Mouse (Mus musculus) spleen, postnatal 10 days (tissue): Measurements from ENCODE around the gene Dpf3.

Source experiments
- DNase-seq, 2 experiments: peaks; one replicate each; pipeline ENCODE4 v3.0.0; 2021 to 2022; ENCODE audit warnings: low spot score in 2 of 2

Gene Dpf3

DNA sequence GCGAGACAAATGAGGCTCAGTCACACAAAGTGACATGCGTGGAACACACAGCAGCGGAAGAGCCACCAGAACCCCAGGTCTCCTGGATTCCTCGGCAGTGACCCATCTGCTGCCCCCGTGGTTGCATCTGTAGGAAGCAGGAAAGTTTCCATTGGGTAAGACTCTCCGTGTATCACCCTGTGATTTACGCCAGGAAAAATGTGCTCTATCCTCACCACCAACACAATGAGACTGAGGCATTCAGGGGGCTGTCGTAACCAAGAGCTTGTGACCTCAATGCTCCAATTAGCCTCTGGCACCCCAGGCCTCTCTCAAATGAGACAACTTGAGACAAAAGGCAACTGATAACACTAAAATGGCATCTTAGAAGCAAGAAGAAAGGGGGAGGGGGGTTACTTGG is 192.5 kb downstream of the Dpf3 start:
- no peak for DNase-seq

DNA sequence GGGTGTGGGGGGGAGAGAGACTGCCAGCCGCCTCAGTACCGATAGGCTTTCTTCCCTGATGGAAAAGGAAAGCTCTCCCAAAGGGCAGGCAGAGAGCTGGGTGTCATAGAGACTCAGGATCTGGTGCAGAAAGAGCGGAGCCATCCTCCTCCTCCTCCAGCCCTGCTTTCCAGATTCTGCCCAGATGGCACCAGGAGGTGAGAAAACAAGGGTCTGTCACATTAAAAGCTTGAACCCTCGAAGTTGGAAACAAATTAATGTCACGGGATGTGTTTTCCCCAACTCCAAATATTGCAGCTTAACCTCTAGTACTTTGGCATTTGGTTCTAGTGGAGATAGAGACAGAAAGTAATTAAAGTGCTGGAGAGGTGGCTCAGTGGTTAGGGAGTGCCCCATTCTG is 195.6 kb downstream of the Dpf3 start:
- DNase-seq, result no peak

DNA sequence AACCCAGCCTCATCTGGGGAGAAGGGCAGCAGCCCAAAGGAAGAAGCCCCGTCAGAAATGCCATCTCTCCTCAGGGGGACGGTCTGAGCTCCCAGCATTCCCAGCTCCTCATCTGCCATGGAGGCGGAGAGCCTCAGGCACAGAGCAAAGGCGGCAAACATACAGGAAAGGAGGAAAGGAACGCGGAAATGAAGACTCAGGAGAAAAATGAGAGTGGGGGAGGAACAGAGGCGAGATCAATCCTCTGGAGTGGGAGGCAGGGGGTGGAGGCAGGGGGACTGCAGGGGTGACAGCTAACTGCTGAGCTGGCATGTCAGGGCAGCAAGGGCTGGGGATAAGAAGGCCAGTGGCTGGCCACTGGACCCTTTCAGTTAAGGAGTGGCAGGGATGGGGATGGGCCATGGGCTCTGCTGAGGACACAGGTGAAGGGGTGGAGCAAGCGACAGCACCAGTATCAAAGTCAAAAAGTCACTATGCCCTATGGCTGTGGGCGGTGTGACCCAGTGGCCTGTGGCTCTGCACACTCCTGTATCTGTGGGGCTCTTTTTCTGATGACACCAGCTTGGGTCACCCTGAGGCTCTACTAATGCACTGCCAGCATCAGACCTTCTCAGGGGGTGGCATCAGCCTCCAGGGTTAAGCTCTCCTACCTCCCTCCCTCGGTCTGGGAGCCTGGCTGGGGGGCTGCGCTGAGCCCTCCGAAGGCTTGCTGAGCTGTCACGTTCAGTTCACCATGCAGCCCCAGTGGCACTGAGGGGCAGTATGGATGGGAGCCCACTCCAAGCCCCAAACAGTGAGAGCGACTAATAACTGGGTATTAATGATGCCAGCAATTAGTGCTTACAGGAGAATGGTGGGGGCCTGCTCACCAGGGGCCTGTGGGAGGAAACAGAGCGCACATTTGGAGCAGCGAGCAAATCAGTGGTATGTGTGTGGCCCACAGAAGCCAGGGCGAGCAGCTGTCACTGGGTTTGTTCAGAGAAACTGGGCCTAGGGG is 200.7 kb downstream of the Dpf3 start:
- DNase-seq, result no peak

DNA sequence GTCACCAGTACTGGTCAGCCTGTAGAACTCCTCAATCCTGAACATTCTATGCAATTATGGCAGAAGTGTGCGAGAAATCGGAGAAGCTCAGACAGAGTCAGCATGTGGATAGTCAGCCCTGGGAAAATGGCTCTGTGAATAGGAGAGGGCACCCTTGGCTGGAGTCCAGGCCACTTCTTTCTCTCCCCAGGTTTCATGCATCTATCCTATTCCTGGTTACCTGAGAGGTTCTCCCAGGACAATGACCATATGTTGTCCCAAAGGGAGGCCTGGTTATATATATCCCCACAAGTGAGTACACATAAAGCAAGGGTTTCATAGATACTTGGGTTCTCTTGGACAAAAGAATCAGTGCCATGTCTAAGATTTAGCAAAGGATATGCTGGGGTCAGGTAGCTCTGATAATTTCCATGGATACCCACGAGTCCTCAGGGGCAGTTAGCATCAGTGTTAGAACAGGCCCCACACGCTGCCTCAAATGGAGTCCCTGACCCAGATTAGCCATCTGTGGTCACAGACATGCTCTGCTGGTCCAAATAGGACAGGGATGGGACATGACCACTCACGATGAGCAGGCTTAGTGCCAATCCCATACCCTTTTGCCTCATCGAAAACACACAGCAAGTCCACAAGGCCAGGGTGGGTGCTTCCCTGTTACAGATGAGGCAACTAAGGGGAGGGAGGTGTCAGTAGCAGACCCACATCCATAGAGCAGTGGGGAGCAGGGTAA is 203.8 kb downstream of the Dpf3 start:
- DNase-seq, result no peak

DNA sequence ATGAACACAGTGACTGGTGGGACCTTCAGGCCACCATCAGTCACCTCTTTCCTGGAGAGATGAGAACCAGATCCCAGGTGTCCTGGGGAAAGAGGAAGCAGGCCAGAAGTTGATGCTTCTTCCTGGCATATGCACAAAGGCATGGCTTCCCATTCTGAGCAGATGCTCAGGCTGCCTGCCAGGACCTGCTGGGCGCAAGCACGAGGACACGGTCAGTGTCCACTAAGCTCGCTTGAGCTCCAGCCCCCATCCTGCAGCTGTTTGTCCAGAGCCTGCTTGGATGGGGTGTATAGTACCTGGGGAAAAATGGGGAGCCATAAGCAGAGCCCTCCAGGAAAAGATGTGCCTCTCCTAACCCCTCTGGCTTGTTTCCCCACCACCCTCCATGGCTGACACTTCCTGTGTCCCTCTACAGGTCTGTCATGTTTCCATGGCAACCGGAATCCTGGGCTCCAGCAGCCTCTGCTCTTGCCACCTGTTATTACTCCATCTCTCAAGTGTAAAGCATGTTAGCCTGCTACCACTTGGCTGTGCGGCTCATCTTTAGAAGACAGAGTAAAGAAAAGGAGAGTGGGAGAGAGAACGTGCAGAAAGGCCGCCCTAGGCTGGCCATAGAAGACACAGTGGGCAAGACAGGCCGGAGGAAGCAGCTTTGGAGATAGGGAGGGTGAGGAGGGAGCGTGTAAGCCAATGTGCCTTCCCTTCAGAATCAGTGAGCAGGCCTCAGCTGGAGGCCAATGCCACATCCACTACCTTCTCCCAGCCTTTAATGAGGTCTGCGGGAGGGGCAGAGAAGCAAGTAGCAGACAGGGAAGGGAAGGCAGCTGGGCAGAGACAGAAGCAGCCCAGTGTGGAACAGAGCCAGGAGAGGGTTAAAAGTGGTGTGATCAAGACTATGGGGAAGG is 209.7 kb downstream of the Dpf3 start:
- DNase-seq, result no peak

DNA sequence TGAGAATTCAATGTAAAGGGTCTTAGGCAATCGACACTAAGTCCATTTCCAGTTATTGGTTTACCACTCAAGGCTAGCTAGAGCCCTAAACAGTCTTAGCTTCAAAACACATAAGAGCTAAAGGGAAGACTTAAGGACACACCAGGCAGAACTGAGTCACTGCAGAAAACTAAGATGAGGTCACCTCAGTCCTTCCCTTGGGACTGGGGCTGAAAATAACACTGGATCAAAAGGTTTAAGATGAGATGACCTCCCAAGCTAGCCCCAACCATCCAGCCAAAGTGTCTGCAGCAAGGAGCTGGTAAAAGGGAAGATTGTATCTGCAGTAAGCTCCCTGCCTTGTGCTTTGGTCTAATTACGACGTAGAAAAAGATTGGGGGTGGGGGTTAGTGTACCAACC is 216.3 kb downstream of the Dpf3 start:
- DNase-seq, result no peak

DNA sequence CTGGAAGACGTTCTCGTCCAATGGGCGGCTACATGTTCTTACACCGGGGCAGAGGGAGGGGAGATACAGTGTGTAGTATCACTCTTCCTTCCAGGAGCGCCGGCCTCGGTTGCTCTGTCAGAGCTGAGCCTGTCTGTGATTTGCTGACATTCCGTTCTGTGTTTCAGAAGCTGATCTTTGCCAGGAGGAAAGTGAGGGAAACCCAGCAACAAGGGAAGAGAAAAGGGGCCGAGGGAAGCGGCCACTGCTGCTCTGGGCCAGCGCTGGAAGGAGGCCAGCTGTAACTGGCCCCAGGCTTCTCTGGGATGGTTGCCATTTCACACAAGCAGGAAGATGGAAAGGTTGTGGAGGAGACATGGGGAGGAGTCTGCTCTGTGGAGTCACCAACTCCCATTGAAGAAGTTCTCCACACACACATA is 219.0 kb downstream of the Dpf3 start:
- DNase-seq, result no peak

DNA sequence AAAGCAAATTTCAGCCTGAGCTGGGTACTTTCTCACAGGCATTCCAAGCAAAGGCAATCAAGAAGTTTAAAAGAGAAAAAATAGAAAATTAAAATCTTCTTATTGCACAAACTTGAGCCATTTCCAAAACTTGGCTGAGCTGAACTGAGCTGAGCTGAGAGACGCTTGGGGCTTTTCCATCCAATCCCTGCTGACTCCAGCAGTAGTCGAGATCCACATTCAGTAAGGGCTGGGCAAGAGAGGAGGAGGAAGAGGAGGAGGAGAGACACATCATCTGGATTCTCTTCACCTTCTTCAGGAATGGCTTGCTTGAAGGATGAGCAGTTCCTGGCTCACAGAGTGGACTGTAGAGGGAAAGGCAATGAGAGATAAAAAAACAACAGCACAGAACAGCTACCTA is 227.0 kb downstream of the Dpf3 start:
- no peak for DNase-seq

DNA sequence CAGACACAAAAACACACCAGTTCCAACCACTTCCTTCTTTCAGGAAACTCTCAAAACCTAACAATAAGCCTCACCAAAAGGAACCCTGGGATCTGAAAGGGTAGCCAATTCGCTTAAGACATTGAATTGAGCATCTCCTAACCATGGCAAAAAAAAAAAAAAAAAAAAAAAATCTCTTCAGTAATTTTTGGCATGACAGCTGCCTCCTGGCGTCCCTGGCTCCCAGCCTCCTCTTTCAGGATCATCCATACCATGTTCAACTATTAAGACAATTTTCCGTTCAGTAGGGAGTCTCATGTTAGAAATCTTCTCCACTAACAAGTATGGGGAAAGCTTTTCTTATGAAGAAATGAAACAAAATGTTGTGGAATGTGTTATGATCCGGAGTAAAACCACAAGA is 233.1 kb downstream of the Dpf3 start:
- no peak for DNase-seq

DNA sequence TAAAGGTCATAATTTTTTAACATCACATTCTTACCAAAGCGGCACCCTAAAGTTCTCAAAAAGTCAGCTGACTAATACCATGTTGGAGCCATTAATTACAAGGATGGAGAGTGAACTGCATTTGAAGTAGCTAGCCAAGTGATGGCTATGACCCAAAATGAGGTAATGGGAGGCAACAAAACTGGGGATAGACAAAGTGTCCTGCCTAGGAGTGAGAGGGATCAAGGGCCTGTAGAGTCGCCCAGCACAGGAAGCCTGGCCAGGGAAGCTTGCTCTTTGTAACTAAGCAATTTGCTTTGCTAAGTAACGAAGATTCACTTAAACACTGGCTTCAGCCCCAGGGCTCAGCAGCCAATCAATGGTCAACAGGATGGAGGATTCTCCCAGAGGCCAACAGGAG is 238.4 kb downstream of the Dpf3 start:
- DNase-seq, result no peak

DNA sequence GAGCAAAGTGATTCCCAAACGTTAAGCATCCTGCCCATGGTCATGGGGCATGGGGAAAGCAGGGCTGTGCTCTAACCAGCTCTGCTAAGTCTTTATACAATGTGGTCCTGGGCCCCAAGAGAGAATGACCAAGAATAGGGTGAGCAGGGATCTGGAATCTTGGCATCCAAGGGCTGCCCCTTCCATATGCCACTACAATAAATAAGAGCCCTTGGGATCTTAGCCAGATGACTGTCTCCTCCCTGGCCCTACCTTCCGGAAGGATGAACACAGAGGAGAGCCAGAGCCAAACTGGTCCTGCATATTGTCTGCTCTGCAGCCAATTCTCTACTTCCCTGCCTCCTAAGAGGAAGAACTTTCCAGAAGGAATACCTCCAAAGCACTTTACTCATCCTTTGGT is 238.9 kb downstream of the Dpf3 start:
- DNase-seq, result no peak

DNA sequence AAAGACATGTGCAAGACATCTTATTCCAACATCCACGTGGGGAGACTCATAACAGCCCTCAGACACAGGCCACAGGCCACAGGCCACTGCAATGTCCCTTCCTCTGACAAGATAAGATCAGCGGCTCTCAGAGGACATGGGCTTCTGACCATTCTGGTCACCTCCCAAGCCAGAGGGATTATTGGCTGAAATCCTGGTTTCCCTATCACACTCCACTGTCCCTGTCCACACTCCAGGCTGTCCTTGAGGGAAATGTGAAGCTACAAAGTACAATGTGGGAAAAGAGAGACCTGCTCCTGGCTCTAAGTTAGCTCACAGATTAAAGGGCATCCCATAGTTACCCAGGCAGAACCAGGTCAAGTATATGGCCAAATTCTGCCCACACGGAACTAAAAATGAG is 239.8 kb downstream of the Dpf3 start:
- DNase-seq, result no peak

DNA sequence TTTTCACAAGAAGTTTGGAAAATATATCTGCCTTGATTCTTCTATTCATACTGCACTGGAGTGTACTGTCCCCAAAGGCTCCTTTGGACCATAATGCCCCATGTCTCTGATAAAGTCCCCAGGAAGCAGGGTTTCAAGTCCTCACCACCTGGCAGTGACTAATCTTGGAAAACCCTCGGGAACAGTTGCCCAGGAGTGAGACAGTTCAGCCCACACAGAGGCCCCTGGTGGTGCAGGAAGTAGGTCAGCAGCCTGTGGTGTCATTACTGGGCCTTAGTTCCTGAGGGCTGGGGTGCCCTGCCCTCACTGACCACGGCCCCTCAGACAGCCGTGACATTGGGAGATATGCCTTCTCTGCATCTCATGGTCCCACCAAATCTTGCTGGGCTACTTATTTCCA is 246.5 kb downstream of the Dpf3 start:
- no peak for DNase-seq

DNA sequence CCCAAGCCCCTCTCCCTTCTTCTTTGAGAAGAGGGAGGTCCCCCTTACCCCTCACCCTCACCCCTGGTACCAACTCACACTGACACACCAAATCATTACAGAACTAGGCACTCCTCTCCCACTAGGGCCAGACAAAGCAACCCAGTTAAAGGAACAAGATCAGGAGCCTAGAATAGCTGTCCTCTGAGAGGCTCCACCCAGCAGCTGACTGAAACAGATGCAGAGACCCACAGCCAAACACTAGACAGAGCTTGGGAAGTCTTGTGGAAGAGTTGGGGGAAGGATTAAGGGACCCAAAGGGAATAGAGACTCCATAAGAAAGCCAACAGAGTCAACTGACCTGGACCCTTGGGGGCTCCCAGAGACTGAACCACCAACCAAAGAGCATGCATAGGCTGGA is 246.9 kb downstream of the Dpf3 start:
- no peak for DNase-seq

DNA sequence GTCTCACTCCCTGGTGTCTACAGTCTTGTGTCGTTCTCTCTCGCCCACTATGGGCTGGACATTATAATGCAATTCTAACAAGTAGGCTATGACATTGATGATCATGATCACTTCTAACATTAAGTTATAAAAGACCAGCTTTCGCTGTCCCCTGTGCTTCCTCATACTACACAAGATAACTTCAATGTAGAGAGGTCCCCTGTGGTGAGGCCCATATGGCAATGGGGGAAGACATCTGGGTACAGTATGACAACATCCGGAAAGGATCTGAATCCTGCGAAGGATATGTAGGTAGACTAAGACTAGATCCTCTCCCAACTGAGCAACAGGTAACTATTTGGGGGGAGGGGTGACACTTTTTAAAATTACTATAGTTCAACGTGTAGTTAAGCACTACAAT is 251.7 kb downstream of the Dpf3 start:
- DNase-seq, result no peak

DNA sequence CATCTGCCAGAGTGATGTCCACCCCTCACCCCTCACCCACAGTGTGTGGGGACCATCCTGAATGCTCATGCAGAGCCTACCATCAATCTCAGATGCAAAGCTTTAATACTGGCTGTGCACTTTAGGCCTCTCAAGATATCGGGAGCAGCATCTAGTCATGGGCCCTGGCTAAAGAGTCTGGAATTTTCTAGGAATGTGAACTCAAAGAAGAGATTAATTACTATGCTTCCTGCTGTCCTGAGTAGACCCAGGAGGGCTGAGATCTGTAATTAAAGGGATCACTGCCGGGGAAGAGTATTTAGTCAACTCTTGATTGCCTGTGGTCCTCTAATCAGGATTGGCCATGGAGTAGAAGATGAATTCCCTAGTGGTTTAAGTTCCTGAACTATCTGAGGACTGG is 252.5 kb downstream of the Dpf3 start:
- no peak for DNase-seq

DNA sequence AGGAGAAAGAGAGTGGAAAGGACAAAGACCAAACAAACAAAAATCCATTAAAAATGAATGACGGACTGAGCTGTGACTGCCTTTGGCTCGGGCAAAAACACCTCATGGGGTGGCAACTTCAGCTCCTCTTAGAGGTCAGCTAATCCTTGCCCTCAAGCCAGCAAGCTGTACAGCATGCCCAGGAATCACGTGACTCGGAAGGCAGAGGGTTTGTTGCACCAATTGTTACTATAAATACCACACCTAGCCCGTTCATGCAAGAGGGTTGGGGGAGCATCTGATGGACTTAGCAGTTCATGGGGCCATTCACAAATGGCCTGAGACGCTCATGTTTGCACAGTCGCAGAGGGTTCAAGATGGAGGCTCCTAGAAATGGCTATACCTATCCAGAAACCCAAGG is 253.9 kb downstream of the Dpf3 start:
- no peak for DNase-seq

DNA sequence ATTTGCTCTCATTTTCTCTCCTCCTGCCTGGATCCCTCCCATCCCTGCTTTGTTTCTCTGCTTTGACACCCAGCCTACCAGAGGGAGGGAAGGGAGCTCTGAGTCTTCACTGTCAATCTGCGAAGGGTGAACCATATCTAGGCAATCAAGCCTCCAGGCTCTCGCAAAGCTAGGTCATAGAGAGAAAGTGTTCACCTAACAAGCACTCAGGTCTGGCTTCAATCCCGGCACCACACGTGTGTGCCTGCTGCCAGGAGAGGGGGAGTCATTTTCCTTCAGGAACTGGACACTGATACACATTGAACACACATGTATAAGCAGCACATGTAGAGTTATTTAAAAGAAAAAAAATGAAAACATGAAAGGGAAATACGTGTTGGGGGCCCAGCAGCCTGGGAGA is 254.6 kb downstream of the Dpf3 start:
- no peak for DNase-seq

DNA sequence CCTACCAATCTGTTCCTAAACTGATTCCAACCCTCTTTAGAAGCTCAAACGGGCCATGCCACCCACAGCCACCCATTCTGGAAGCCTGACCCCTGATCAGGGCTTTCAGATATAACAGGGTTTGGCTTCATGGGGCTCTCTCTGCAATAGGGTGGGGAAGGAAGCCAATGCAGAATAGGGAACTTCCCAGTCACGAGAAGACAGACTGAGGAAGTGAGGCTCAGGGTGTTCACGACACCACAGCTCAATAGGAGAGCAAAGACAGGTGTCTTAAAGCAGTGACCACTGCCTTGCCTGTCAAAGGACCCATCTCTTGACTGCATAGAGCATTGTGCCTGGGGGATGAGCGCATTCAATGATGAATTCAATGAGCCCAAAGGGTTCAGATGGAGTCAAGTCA is 256.3 kb downstream of the Dpf3 start:
- DNase-seq, result no peak

DNA sequence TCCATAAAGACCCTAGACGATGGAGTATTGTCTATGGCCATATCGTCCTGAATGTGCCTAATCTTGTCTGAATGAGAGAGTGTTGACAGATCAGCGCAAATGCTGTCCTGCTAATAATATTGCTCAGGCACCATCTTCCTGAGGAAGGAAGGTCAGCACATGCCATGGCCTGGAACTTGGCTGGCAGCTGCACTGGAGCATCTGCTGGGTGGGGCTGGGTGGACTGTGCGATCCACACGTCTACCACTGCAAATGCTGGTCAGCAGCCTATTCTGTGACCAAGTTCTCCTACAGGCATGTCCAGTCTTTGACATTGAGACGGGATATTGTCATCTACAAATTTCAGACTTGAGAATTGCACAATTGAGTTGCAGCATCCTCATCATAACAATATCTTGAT is 257.8 kb downstream of the Dpf3 start:
- no peak for DNase-seq

DNA sequence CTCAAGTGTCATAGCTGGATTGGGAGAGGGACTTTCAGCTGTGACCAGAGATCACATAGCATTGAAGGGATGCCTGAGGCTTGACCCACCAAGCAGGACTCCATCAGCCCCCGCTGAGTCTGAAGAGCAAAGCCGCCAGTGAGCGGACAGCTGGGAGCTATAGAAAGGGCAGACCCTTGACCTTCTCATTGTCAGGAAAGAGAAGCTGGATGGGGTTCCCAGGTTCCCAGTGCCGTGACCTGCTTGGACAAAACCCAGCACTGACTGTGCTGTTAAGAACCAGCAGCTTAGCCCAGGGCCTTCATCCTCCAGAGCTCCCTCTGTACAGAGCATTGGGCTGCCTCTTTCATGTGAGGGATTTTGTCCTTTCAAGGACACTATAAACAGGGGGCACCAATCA is 260.5 kb downstream of the Dpf3 start:
- DNase-seq, result no peak

DNA sequence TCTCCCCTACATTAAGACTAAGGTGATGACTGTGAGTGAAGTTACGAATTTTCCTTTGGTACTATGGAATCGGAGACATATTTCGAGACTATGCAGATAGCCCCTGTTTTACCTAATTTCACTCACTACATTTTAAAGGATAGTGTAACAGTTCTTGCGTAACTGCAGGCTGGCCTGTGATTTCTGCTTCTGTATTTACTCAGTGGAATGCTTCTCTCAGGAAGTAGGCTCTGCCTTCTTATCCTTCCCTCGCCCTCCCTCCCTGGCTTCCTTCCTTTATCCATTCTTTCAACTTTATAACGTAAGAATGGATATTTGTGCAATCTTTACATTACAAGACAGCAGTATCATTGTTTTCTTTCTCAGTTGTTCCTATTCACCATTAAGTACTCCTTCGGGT is 266.6 kb downstream of the Dpf3 start:
- DNase-seq, result no peak
